In genomic region chr15:102735031-102735430, GRCm38 (mm10) we compare ENCODE assay signal across 11 mouse cellular contexts. TPM values are rescaled to one million over a fixed set of nuclear protein-coding genes. Genes with fewer than 3 reads are reported as not detected.
DNase-seq lines count a peak whose midpoint lies in the region.
"Had no signal": no experiment of that assay in that cellular context is flagged by ENCODE, and none has a peak within 500 bp of the region (broad histone marks: within the 10 kb centered on the region; RNA-seq: fewer than 3 reads in every experiment).

No protein-coding gene starts in this region.

- no peaks in the 10 kb centered on the region for H3K36me3 ChIP-seq in limb, embryonic 10.5 days
- H3K36me3 ChIP-seq: embryonic facial prominence, embryonic 12.5 days; heart, embryonic 15.5 days; limb, embryonic 15.5 days had no signal

- peaks cover 52% of the 10 kb centered on the region for H3K27me3 ChIP-seq in limb, embryonic 10.5 days (ENCODE audit: low read depth, poor library complexity, severe bottlenecking)

- intact Hi-C loops in left cerebral cortex, postnatal 4 days (cut with DNase I), result no loop called here

- DNase-seq in left cerebral cortex, postnatal 4 days, result peak; percentile 79
- DNase-seq in left cerebral cortex, adult 8-10 months (ENCODE audit: low spot score in 2 of 2), result no peak
- peak; percentile 66 for DNase-seq in R1 (ENCODE audit: low read depth, low spot score)
- DNase-seq in embryo, embryonic 10.5 days (ENCODE audit: low spot score), result peak; percentile 36
- no peak for DNase-seq in limb, embryonic 10.5 days (ENCODE audit: low spot score)
- DNase-seq in gastrocnemius, adult 8-10 months (ENCODE audit: low spot score in 2 of 2), result no peak
- no peak for DNase-seq in urinary bladder, postnatal 36 days (ENCODE audit: low spot score in 2 of 2)
- DNase-seq in left cerebral cortex, adult 9 months (ENCODE audit: low spot score in 2 of 2), result no peak

- H3K4me1 ChIP-seq in limb, embryonic 10.5 days, result peaks cover 29% of the 10 kb centered on the region

- 0 out of 2 replicates have a peak overlapping the region, but pooled peaks have one; percentile 17 for H3K27ac ChIP-seq in limb, embryonic 10.5 days
- H3K27ac ChIP-seq: embryonic facial prominence, embryonic 12.5 days; heart, embryonic 15.5 days; limb, embryonic 15.5 days had no signal

- 45% methylated on average over 14 of the region's 14 CpGs for WGBS in limb, embryonic 10.5 days

- H3K4me3 ChIP-seq in limb, embryonic 10.5 days, result no peak overlapping the region
- H3K4me3 ChIP-seq: heart, embryonic 15.5 days; limb, embryonic 15.5 days had no signal

- no peaks in the 10 kb centered on the region for H3K9me3 ChIP-seq in limb, embryonic 10.5 days (replicated peaks)
- H3K9me3 ChIP-seq: embryonic facial prominence, embryonic 12.5 days; heart, embryonic 15.5 days; limb, embryonic 15.5 days had no signal

RNA-seq across cellular contexts. Expression of gene Calcoco1, which starts 13.1 kb away (rescaled TPM):
- total RNA-seq in left cerebral cortex, postnatal 4 days (2021), result 10 to 100 TPM; 44.3 to 46.7 TPM
- total RNA-seq in left cerebral cortex, adult 8-10 months (2022), result 10 to 100 TPM; 74.9 to 85.2 (median 82.2) TPM
- polyA plus RNA-seq in limb, embryonic 10.5 days (2016; fragmentation: Nextera tagmentation; extraction: Ambion mirVana), result 26.3 and 33.5 TPM in 2 replicates
- total RNA-seq in gastrocnemius, adult 8-10 months (2022), result 10 to 100 TPM; 65.5 to 80.9 (median 72.9) TPM

Comparison
In these comparisons a context has a peak if more than half of its experiments do, and no peak if none do; other contexts are left out.
1. DNase-seq: peak in left cerebral cortex, postnatal 4 days (single experiment), R1 (single experiment) and embryo, embryonic 10.5 days (single experiment); none in left cerebral cortex, adult 8-10 months (0 of 2), limb, embryonic 10.5 days (single experiment), gastrocnemius, adult 8-10 months (0 of 2), urinary bladder, postnatal 36 days (0 of 2) and left cerebral cortex, adult 9 months (0 of 2).